Mouse (Mus musculus): Measurements from ENCODE around the gene Plxnc1. TPM values are rescaled to one million over a fixed set of nuclear protein-coding genes. Genes with fewer than 3 reads are reported as not detected.

Plxnc1 gene
- total RNA-seq, 1 experiment: 1.1 TPM

DNA sequence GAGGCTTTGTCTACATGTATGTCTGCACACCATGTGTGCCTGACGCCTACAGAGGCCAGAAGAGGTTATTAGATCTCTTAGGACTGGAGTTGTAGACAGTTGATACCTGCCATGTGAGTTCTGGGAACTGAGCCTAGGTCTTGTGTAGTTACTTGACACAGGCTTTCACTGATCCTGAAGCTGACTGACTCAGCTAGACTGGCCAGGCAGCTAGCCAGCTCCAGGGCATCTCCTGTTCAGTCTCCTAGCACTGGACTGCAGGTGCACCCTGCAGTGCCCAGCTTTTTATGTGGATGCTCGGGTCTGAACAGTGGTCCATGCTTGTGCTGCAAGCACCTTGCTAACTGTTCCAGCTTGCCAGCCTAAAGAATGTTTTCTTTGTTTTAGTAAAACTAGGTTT lies 197.6 kb downstream of the Plxnc1 start:
- no peak overlapping the region for H3K9ac ChIP-seq (ENCODE audit: insufficient read depth, low read depth, low read length, poor library complexity, severe bottlenecking)
- H3K36me3 ChIP-seq (ENCODE audit: control insufficient read depth, insufficient read depth, low read length, poor library complexity, severe bottlenecking): no peaks in the 10 kb centered on the region
- H3K27ac ChIP-seq (ENCODE audit: insufficient read depth, low read depth, low read length, poor library complexity, severe bottlenecking): no peak overlapping the region
- no peak overlapping the region for H3K4me3 ChIP-seq (ENCODE audit: insufficient read depth in 1 of 2, low read depth in 1 of 2, low read length in 2 of 2, poor library complexity in 1 of 2, severe bottlenecking in 1 of 2)
- in situ Hi-C loops (cut with MboI; ENCODE audit: low sequenced_read_pairs in 2 of 2, unreplicated experiment in 2 of 2): no loop called here
- TF ChIP-seq CHD2 (IDR thresholded peaks at IDR 0.05; ENCODE audit: low read depth, low read length) (no peak), ZNF384 (IDR thresholded peaks at IDR 0.05; ENCODE audit: low read depth, low read length) (no peak), HCFC1 (IDR thresholded peaks at IDR 0.05; ENCODE audit: borderline replicate concordance, insufficient read depth, low read length) (no peak), ZC3H11A (IDR thresholded peaks at IDR 0.05; ENCODE audit: borderline replicate concordance, low read depth, low read length) (no peak), MAFK (IDR thresholded peaks at IDR 0.05; ENCODE audit: insufficient read depth, low read depth, low read length) (no peak)
- H3K9me3 ChIP-seq (ENCODE audit: control insufficient read depth, insufficient read depth, low read depth, low read length): no peaks in the 10 kb centered on the region
- H3K4me1 ChIP-seq (ENCODE audit: control insufficient read depth in 2 of 2, insufficient read depth in 2 of 2, low read length in 2 of 2, poor library complexity in 1 of 2): no peaks in the 10 kb centered on the region
- DNase-seq (ENCODE audit: low read depth, low spot score): no peak

DNA sequence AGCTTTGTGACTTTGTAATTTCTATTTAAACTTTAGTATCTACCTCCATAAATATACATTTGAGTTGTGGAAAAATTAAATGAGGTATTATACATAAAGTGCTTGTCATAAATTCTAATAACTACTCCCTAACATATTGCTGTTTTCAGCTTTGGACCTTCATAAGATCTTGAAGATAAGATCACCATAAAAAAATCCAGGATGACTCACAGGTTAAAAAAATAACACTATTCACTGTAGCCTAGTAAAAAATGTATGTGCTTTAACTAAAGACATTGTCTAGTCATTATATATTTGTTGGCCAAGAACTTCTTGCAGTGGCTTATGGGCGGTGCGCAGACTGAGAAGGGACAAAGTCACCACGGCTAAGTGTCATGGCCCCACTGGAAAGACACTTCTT lies 203.2 kb downstream of the Plxnc1 start:
- H3K27ac ChIP-seq (ENCODE audit: insufficient read depth, low read depth, low read length, poor library complexity, severe bottlenecking): no peak overlapping the region
- in situ Hi-C loops (cut with MboI; ENCODE audit: low sequenced_read_pairs in 2 of 2, unreplicated experiment in 2 of 2): no loop called here
- no peak for TF ChIP-seq HCFC1 (IDR thresholded peaks at IDR 0.05; ENCODE audit: borderline replicate concordance, insufficient read depth, low read length)
- TF ChIP-seq CHD2 (IDR thresholded peaks at IDR 0.05; ENCODE audit: low read depth, low read length): no peak
- no peak for TF ChIP-seq ZC3H11A (IDR thresholded peaks at IDR 0.05; ENCODE audit: borderline replicate concordance, low read depth, low read length)
- TF ChIP-seq MAFK (IDR thresholded peaks at IDR 0.05; ENCODE audit: insufficient read depth, low read depth, low read length): no peak
- TF ChIP-seq ZNF384 (IDR thresholded peaks at IDR 0.05; ENCODE audit: low read depth, low read length): no peak
- no peaks in the 10 kb centered on the region for H3K4me1 ChIP-seq (ENCODE audit: control insufficient read depth in 2 of 2, insufficient read depth in 2 of 2, low read length in 2 of 2, poor library complexity in 1 of 2)
- no peaks in the 10 kb centered on the region for H3K9me3 ChIP-seq (ENCODE audit: control insufficient read depth, insufficient read depth, low read depth, low read length)
- no peak for DNase-seq (ENCODE audit: low read depth, low spot score)
- H3K36me3 ChIP-seq (ENCODE audit: control insufficient read depth, insufficient read depth, low read length, poor library complexity, severe bottlenecking): no peaks in the 10 kb centered on the region
- no peak overlapping the region for H3K4me3 ChIP-seq (ENCODE audit: insufficient read depth in 1 of 2, low read depth in 1 of 2, low read length in 2 of 2, poor library complexity in 1 of 2, severe bottlenecking in 1 of 2)
- H3K9ac ChIP-seq (ENCODE audit: insufficient read depth, low read depth, low read length, poor library complexity, severe bottlenecking): no peak overlapping the region
